10 mouse cellular contexts compared by ENCODE assay signal in genomic region chr1:38249561-38249960, GRCm38 (mm10).
"Had no signal": no experiment of that assay in that cellular context is flagged by ENCODE, and none has a peak within 500 bp of the region (broad histone marks: within the 10 kb centered on the region; RNA-seq: fewer than 3 reads in every experiment).

No protein-coding gene starts in this region.

- H3K27ac ChIP-seq: kidney, postnatal 0 days; limb, embryonic 10.5 days; liver, embryonic 12.5 days; lung, embryonic 15.5 days; midbrain, embryonic 12.5 days; stomach, postnatal 0 days had no signal

- DNase-seq: kidney, adult 9 months; kidney, postnatal 36 days; layer of hippocampus, adult 9-11 months; right cerebral cortex, postnatal 14 days had no signal

- H3K4me2 ChIP-seq: liver, embryonic 12.5 days; lung, embryonic 15.5 days; midbrain, embryonic 12.5 days had no signal

- H3K4me3 ChIP-seq: limb, embryonic 10.5 days; liver, embryonic 12.5 days; lung, embryonic 15.5 days; midbrain, embryonic 12.5 days had no signal

- H3K9ac ChIP-seq: liver, embryonic 12.5 days; lung, embryonic 15.5 days; midbrain, embryonic 12.5 days had no signal

- H3K4me1 ChIP-seq: liver, embryonic 12.5 days; midbrain, embryonic 12.5 days had no signal

- ATAC-seq: liver, embryonic 12.5 days had no signal

- H3K27me3 ChIP-seq: liver, embryonic 12.5 days; lung, embryonic 15.5 days; midbrain, embryonic 12.5 days had no signal

- H3K36me3 ChIP-seq: liver, embryonic 12.5 days; lung, embryonic 15.5 days; midbrain, embryonic 12.5 days had no signal

- H3K9me3 ChIP-seq: limb, embryonic 10.5 days; liver, embryonic 12.5 days; lung, embryonic 15.5 days; midbrain, embryonic 12.5 days had no signal
